Mouse (Mus musculus) urinary bladder, postnatal 36 days (tissue): ENCODE measurements around the gene Rab3il1.

Experiments used
- DNase-seq, 2 experiments: peaks; one replicate each; pipeline ENCODE4 v3.0.0; 2022; ENCODE audit warnings: low spot score in 2 of 2, mixed read lengths in 1 of 2

The Rab3il1 gene

GRCm38 (mm10) chr19:10013348-10013747, 11.9 kb downstream of the Rab3il1 start:
- no peak for DNase-seq

GRCm38 (mm10) chr19:10013913-10014312, 12.4 kb downstream of the Rab3il1 start:
- DNase-seq, result no peak

DNA sequence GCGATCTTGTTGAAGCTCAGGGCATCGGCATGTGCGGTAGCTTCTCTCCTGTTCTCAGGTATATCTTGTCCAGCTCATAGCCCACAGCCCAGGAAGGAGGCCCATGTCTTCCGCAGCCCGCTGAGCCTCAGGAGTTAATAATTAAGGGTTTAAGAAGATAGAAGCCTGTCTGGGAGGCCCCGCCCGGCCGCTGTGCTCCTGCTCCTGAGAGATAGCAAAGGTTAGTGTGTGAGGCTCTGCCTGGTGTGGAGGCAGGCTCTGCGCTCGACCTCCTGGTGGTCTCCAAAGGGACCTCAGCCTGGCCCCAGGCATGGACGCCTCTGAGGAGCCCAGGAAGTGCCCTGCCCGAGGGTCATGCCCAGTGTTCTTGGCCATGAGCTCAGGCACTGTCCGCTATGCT, 13.4 kb downstream of the Rab3il1 start:
- DNase-seq, result no peak

- no peak for DNase-seq
Observed at GRCm38 (mm10) chr19:10015442-10015841, 14.0 kb downstream of the Rab3il1 start.

- no peak for DNase-seq
Observed at GRCm38 (mm10) chr19:10016151-10016550, 14.7 kb downstream of the Rab3il1 start.

DNA sequence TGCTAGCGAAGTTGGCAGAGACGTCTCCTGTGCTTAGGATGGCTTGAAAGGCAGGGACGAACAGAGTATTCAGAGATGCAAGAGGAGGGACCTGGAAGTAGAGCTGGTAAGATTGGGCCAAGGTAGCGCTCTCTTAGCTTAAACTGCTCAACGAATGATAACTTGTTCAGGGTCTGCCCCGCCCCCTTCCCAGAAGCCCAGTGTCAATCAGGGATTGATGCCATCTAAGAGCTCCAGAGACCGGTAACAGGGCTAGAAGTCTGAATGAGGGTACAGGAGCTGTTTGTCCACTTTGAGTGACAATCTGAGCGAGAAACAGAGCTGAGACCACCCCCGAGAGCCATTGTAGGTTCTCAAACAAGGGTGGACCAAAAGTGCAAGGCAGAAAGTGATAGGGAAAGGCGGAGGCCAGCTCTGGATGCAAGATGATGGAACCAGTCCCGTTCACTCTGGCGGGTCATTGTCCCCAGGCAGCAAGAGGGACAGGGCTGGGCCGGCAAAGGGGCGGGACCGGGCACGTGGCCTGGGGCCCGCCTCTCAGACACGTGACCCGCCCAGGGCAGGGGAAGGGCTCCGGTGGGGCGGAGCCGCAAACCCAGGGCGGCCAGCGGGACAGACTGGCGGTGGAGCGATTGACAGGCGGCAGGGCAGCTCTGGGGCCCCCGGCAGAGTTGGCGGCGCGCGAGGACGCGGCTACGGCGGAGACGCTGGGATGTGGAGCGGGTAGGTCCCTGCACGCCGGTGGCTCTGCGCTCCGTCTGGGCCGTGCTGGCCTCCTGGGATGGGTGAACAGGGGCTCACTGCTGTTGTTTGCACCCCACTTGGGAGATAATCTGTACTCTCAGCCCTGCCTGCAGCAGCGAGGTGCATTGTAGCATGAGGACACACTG, 16.4 kb downstream of the Rab3il1 start:
- peak; percentile 87 to 92 for DNase-seq

- no peak for DNase-seq
Observed at GRCm38 (mm10) chr19:10018527-10018818, 17.0 kb downstream of the Rab3il1 start.

- DNase-seq, result no peak
Observed at GRCm38 (mm10) chr19:10019214-10019760, 17.8 kb downstream of the Rab3il1 start.

GRCm38 (mm10) chr19:10021981-10022380, 20.5 kb downstream of the Rab3il1 start:
- no peak for DNase-seq

DNA sequence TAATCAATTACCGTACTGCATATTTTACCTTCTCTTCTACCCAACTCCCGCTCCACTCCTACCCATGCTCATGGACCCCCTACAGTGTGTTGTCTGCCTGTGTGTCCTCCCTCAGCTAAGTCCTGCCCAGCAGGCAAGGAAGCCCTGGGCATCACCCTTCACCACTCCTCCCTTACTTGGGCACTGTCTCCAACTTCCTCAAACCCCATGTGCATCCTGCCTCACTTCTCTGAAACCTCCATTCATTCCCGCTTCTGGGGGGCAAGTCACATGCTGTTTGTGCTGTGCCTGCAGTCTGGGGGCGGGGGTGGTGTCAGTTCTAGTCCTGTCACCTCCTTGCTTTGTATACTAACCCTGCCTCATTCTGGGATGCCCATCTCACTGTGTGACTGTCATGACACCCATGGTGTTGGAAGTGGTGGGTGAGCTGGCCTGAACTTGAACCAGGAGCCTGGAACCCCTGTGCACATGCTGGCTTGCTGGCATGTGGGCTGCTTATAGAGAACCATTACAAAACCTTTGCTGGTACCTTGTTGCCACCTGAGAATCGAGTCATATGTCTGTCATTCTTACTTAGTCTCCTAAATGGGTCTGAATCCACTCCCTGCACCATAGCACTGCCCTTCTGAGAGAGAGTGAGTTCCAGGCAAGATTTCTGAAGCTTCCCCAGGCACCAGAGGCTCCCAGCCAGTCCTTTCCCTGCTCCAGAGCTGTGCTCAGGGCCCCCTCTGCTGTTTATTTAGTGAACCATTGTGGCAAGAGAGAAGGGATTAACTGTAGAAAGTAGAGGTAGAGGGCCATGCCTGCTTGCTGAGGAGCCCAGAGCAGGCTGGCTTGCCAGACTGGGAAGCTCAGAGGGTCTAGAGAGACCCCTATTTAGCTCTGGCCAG, 21.2 kb downstream of the Rab3il1 start:
- DNase-seq, result no peak

GRCm38 (mm10) chr19:10023304-10023758, 21.9 kb downstream of the Rab3il1 start:
- no peak for DNase-seq

DNA sequence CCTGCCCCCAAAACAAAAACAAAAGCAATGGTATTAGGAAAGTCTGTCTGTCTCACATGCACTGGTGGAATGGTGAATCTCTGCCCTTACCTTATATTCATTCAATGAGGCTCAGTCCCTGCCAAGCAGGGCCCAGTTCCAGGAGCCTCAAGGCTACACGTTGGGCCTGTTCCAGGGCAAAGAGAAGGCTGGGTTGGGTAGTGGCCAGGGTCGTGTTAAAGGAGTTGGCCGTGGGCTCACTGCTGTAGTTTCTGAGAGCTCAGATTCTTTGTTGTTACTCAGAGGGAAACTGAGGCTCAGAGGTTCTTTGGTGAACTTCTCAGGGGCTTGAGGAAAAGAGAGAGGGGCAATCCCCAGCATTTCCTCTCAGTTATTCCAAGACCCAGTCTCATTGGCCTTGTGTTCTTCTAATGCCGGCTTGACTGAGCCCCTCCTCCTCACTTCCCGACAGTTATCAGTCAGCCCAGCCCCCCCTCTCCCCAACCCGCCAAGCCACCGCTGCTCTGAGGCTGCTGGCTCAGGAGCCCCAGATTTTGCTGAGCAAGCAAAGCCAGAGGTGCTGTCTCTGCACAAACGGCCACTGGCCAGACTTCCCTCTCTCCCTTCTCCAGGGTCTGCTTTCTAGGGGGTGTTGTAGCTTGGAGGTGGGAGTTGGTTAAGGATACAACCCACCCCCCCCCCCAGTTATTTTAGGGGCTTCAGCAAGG, 23.9 kb downstream of the Rab3il1 start:
- peak in 1 of 2 experiments; percentile 70 for DNase-seq

- no peak for DNase-seq
Observed at GRCm38 (mm10) chr19:10029746-10030145, 28.3 kb downstream of the Rab3il1 start.

DNA sequence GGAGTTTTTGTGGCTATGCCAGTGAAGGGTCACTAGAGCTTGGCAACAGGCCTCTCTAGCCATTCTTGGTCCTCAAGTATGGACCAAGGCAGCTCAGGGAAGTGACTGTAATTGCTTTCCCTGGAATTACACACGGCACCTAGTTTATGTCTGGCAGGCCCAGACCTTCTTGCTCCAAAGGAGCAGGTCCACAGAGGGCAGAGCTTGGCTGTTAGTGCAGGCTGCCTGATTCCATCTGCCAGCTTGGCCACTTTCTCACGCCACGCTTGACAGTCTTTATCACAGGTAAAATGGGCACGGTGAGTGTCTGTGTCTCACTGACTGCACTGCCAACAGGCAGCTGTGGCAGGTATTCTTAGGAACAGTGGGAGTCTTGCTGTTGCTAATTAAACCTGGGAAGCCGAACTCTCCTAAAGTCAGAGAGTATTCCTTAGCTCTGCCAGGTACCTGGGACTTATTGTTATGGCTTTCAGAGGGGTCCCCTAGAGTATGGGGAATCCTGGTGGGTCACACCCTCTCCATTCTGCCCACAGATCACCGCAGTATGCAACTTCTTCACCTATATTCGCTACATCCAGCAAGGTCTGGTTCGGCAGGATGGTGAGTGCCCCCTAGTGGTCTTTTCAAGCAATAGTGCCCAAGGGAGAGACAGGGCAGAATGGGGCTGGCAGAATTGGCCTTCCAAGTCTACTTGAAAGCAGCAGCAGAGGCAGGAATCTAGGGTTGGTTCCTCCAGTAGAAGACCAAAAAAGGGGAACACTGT, 31.9 kb downstream of the Rab3il1 start:
- DNase-seq, result peak in 1 of 2 experiments; percentile 55

DNA sequence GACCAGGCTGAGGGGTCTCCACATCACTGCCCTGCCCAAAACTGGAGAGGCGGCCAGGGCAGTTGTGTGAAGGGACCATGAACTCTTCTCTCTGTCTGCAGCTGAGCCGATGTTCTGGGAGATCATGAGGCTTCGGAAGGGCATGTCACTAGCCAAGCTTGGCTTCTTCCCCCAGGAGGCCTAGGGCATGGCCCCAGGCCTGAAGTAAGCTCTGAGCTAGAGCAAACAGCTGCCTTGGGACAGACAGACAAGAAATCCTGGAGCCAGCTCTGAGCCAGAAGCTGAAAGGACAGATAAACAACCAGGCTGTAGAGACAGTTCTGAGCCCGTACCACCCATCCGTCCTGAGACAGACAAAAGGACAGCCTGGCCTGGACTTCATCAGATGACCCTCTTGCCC, 32.9 kb downstream of the Rab3il1 start:
- no peak for DNase-seq

- peak; percentile 74 to 75 for DNase-seq
Observed at GRCm38 (mm10) chr19:10034785-10035447, 33.4 kb downstream of the Rab3il1 start.

GRCm38 (mm10) chr19:10037534-10037933, 36.1 kb downstream of the Rab3il1 start:
- DNase-seq, result no peak

DNA sequence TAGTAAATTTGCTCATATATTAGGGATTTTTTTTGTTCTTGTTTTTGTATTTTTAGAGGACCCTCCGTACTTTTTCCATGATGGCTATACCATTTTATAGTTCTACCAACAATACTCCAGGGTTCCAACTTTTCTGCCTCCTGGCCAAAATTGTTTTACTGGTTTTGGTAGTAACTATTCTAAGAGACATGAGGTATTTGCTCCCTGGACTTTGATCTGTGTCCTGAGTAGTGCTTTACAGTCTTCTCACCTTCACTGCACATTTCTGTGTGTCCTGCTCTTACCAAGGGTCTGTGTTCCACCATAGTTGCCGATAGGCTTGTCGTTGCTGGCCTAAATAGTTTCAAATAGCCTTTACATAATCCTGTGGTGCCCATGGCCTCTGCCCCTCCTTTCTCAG, 36.9 kb downstream of the Rab3il1 start:
- no peak for DNase-seq

- DNase-seq, result no peak
Observed at GRCm38 (mm10) chr19:10038910-10039309, 37.4 kb downstream of the Rab3il1 start.

GRCm38 (mm10) chr19:10039615-10040014, 38.1 kb downstream of the Rab3il1 start:
- DNase-seq, result no peak
